Mouse (Mus musculus) embryonic facial prominence, embryonic 14.5 days (tissue): ENCODE results near the gene Pdzd2. TPM values are rescaled to one million over a fixed set of nuclear protein-coding genes. Genes with fewer than 3 reads are reported as not detected.

Experiments used
- ATAC-seq: fragments of 200-750 bp; cut with Nextera tagmentation; 2 replicates; pipeline ENCODE4 v1.8.0; 2017; ENCODE audit warnings: low read depth, moderate number of reproducible peaks, moderate TSS enrichment
- DNase-seq: peaks from one replicate; pipeline ENCODE4 v3.0.0-alpha.2; 2015; ENCODE audit warnings: low spot score
- H3K27ac ChIP-seq: fragments of 300-500 bp; sonication (generic); replicated peaks from 2 replicates; pipeline ENCODE4 v1.5.1; 2014; ENCODE audit warnings: low read depth, mild to moderate bottlenecking, low read length, moderate library complexity
- H3K27me3 ChIP-seq: fragments of 300-500 bp; sonication (generic); replicated peaks from 2 replicates; pipeline ENCODE4 v1.6.1; 2014; ENCODE audit warnings: low read length; ENCODE audit not compliant: control insufficient read depth, insufficient read depth
- H3K36me3 ChIP-seq: fragments of 300-500 bp; sonication (generic); 2 replicates; pipeline ENCODE4 v1.6.1; 2014; ENCODE audit warnings: low read length, mixed read lengths; ENCODE audit not compliant: control insufficient read depth, insufficient read depth
- H3K4me1 ChIP-seq: fragments of 300-500 bp; sonication (generic); 2 replicates; pipeline ENCODE4 v1.6.1; 2014; ENCODE audit warnings: antibody characterized with exemption, low read length; ENCODE audit not compliant: control insufficient read depth, insufficient read depth
- H3K4me2 ChIP-seq: fragments of 300-500 bp; sonication (generic); 2 replicates; pipeline ENCODE4 v1.6.1; 2014; ENCODE audit warnings: low read depth, mild to moderate bottlenecking, low read length, moderate library complexity, mixed read lengths
- H3K4me3 ChIP-seq: fragments of 300-500 bp; sonication (generic); 2 replicates; pipeline ENCODE4 v1.5.1; 2014; ENCODE audit warnings: low read depth, mild to moderate bottlenecking, low read length
- H3K9ac ChIP-seq: fragments of 300-500 bp; sonication (generic); 2 replicates; pipeline ENCODE4 v1.6.1; 2014; ENCODE audit warnings: low read depth, mild to moderate bottlenecking, low read length, moderate library complexity, mixed read lengths
- H3K9me3 ChIP-seq: fragments of 300-500 bp; sonication (generic); 2 replicates; pipeline ENCODE4 v1.6.1; 2016; ENCODE audit warnings: low read length; ENCODE audit not compliant: control insufficient read depth
- WGBS: fragments of 180-500 bp; shearing (Covaris S2); extraction: QIAGEN DNeasy Blood & Tissue Kit; methylation state at CpG from one replicate; pipeline ENCODE4 v1.1.7; 2014; 5-methylcytosine and 5-hydroxymethylcytosine counted together
- polyA plus RNA-seq: library from polyadenylated mRNA; unstranded; fragments of >200 nt; fragmentation: Nextera tagmentation; extraction: Ambion mirVana; gene quantifications from 2 replicates; pipeline ENCODE4 v1.2.1, GENCODE M21; 2014

Pdzd2 gene
- 22.3 and 28.0 TPM in 2 replicates for polyA plus RNA-seq

DNA sequence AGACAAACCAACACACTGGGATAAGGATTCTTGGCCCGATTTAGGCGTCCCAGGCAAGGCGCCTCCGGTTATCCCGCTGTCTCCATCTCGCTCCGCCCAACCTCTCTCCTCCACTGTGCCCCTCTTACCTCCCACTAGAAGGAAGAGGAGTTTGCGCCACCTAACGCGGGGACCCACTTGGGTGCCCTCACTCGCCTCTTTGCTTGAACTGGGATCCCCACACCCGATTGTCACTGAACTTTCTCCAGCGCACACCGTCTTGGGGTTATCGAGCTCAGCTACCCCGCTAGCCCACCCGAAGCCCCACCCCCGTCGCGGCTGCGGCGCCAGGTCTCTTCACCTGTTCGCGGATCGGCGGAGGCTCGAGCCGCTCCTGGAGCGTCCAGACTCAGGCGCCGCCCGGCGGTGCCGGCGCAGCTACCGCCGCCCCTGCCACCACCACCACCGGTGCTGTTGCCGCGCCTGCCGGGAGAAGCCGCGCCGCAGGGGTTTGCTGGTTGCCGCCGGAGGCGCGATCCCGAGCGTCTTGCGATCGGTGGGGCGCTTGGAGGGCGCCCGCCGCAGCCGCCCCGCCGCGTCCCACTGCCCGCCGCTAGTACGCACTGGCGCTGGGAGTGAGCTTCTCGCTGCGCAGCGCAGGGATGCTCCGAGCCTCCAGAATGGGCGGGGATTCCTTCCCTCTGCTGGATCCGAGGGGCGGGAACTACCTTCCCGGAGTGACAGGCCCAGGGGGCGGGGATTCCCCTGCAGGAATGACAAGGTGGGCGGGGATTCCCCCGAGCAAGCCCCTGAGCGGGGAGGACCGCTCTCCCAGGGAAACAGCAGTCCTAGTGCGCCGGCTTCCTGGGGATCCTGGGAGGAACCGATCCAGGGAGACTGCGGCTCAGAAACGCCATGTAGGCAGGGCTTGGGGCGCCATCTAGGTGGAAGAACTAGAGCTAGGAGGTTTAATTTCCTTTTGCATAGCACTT lies at the start of gene Pdzd2:
Gene Pdzd2 (minus strand): TSS at position 648 of the 971 bp plus-strand sequence.
- Histone ChIP-seq H3K36me3 (no peaks in the 10 kb centered on the region), H3K4me3 (peak within 1 kb of the TSS; percentile 69), H3K4me1 (no peaks in the 10 kb centered on the region), H3K27ac (peak within 1 kb of the TSS; percentile 49), H3K4me2 (peak within 1 kb of the TSS; percentile 85), H3K9ac (peak within 1 kb of the TSS; percentile 68), H3K9me3 (no peaks in the 10 kb centered on the region), H3K27me3 (peaks cover 6% of the 10 kb centered on the region; the same call in 1 of the 2 replicates)
- DNase-seq (peak; percentile 98), ATAC-seq (peak; percentile 98)
- under 1% methylated on average over 47 of the region's 83 CpGs for WGBS

DNA sequence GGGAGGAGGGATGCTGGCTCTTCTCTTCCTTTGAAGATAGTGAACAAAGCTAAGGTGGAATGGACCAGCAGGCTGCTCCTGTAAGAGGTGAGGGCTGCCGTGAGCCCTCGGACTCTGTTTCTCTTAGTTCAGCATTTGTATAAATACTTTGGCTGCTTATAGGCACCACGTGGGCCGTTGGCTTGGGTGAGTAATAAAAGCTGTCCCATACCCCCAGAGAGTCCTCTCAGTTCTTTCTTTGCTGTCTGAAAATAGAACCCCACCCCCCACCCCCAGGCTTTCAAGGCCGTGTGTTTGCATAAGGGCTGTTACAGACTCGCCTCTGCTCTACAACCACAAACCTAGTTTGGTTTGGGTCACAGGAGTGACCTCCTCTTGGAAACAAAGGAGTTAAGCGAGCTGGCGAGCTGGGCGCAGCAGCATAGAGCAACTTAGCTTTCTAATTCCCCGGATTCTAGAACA lies 49.7 kb upstream of the Pdzd2 start:
- 19% methylated on average over 10 of the region's 10 CpGs for WGBS
- peaks cover 6% of the 10 kb centered on the region; the same call in 1 of the 2 replicates for H3K4me1 ChIP-seq
- peak; percentile 29 for DNase-seq
- ATAC-seq, result peak; percentile 53; the same call in 1 of the 2 replicates
- H3K27ac ChIP-seq, result no peak overlapping the region
- H3K4me3 ChIP-seq, result no peak overlapping the region
- H3K9me3 ChIP-seq, result no peaks in the 10 kb centered on the region
- H3K4me2 ChIP-seq, result peak overlapping the region; percentile 18; the same call in 1 of the 2 replicates
- no peaks in the 10 kb centered on the region for H3K27me3 ChIP-seq
- H3K9ac ChIP-seq, result 0 out of 2 replicates have a peak overlapping the region, but pooled peaks have one; percentile 3
- H3K36me3 ChIP-seq, result no peaks in the 10 kb centered on the region

DNA sequence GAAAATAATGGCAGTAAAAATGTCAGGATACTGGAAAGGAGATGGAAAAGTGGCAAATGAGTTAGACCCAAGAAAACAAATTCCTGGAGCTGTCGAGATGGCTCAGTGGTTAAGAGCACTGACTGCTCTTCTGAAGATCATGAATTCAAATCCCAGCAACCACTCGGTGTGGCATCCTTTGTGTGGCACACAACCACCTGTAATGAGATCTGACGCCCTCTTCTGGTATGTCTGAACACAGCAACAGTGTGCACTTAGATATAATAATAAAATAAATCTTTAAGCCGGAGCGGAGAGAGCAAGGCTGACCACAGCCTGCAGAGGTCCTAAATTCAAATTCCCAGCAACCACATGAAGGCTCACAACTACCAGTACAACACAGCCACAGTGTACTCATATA lies 48.8 kb upstream of the Pdzd2 start:
- peaks cover 6% of the 10 kb centered on the region; the same call in 1 of the 2 replicates for H3K4me1 ChIP-seq
- no peaks in the 10 kb centered on the region for H3K36me3 ChIP-seq
- H3K27me3 ChIP-seq, result no peaks in the 10 kb centered on the region
- no peak overlapping the region for H3K4me2 ChIP-seq
- H3K9me3 ChIP-seq, result no peaks in the 10 kb centered on the region
- H3K4me3 ChIP-seq, result no peak overlapping the region
- no peak overlapping the region for H3K9ac ChIP-seq
- no peak for ATAC-seq
- H3K27ac ChIP-seq, result no peak overlapping the region
- 82% methylated on average over 5 of the region's 5 CpGs for WGBS
- no peak for DNase-seq

DNA sequence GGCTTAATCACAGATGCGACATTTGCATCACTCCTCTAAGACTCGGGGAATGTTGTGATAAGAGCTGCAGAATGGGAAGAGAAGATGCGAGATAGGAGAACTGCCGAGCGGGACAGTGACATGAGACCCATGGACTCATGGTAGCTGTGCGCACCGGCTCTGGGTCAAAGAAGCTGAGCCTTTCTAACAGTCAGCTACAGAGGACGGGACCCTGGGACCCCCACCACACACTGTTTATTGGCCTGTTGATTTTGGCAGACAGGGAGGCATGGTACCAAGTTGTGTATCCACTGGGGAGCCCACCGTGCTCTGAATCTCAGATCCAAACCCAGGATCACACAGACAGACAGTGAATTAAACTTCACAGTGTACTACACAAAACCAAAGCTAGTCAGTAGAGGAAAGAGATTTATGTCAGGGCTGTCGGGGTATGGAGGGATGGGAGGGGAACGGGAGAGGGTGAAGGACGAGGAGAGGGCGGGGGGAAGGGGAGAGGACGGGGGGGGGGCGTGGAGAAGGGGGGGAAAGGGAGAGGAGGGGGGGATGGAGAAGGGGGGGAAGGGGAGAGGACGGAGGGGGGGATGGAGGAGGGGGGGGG lies 42.1 kb upstream of the Pdzd2 start:
- DNase-seq (no peak), ATAC-seq (no peak)
- H3K27ac ChIP-seq, result no peak overlapping the region
- H3K9me3 ChIP-seq, result peaks cover 2% of the 10 kb centered on the region; the same call in 1 of the 2 replicates
- H3K9ac ChIP-seq, result no peak overlapping the region
- WGBS, result 74% methylated on average over 14 of the region's 16 CpGs
- no peak overlapping the region for H3K4me2 ChIP-seq
- no peaks in the 10 kb centered on the region for H3K36me3 ChIP-seq
- H3K4me1 ChIP-seq, result no peaks in the 10 kb centered on the region
- no peak overlapping the region for H3K4me3 ChIP-seq
- H3K27me3 ChIP-seq, result no peaks in the 10 kb centered on the region

DNA sequence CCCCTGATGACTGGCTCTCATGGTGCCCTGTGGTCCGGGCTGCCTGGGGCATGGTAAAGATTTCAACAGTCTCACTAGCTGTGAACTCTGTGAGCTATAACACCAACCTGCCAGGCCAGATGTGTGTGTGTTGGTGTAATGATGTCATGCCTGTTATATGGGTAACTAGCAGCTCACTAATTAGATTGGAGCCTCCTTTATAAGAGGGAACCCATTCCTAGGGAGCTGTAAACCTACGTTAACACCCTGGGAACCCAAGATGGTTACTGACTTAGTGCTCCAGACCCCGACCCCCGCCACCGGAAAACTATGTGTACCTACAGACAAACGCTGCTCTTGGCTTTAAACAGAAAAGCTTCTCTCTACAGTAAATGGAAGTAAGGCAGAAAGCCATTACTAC lies 41.6 kb upstream of the Pdzd2 start:
- 86% methylated on average over 6 of the region's 6 CpGs for WGBS
- ATAC-seq (no peak), DNase-seq (no peak)
- no peaks in the 10 kb centered on the region for H3K36me3 ChIP-seq
- no peaks in the 10 kb centered on the region for H3K27me3 ChIP-seq
- peaks cover 5% of the 10 kb centered on the region; the same call in 1 of the 2 replicates for H3K9me3 ChIP-seq
- H3K4me2 ChIP-seq, result no peak overlapping the region
- no peaks in the 10 kb centered on the region for H3K4me1 ChIP-seq
- no peak overlapping the region for H3K27ac ChIP-seq
- no peak overlapping the region for H3K9ac ChIP-seq
- no peak overlapping the region for H3K4me3 ChIP-seq

DNA sequence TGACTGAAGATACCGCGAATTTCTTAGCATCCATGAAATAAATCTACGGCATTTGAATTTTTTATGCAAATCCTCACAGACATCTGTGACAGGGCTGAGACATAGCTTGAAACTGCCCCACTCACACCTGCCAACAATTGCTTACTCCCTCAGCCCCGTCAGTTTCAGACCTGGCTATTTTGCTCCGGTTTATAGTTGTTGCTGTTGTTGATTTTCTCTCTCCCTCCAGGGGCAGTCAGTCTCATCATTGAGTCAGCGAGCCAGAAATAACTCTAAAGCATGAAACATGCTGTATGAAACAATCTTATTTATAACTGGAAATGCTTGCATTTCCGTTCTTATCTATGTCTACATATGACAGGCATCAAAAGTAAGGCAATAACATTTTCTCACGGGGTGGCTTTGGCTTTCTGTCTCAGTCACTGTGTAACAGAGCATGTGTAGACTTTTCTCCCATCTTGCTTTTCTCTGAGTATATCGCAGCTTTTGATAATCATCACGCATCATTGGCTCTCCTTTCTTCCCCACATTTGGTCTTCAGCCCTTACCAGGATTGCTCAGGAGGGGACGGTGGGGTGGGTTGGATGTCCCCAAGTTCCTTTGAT lies 34.5 kb upstream of the Pdzd2 start:
- H3K27me3 ChIP-seq, result no peaks in the 10 kb centered on the region
- WGBS, result 66% methylated on average over 11 of the region's 11 CpGs
- no peaks in the 10 kb centered on the region for H3K4me1 ChIP-seq
- no peak overlapping the region for H3K9ac ChIP-seq
- H3K4me2 ChIP-seq, result no peak overlapping the region
- H3K27ac ChIP-seq, result no peak overlapping the region
- peaks cover 5% of the 10 kb centered on the region; the same call in 1 of the 2 replicates for H3K9me3 ChIP-seq
- DNase-seq (no peak), ATAC-seq (no peak)
- H3K4me3 ChIP-seq, result no peak overlapping the region
- H3K36me3 ChIP-seq, result no peaks in the 10 kb centered on the region

DNA sequence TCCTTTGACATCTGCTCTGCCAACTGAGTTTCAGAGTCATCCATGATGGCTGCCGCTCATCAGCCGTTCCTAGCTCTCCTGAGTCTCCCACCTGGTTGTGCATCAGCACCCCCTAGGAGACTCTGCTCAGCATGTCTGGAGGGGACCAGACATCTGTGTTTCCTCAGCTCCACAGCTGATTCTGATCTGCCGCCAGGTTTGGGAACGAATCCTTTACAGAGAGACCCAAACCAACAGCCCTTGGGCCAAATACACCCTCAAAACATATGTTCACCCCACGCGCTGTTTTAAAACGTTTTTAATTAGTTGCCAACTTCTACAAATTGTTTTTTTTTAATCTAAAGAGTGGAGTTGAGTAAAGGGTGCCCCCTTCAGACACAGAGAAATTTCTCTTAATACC lies 31.2 kb upstream of the Pdzd2 start:
- DNase-seq (peak; percentile 55), ATAC-seq (no peak)
- 43% methylated on average over 7 of the region's 7 CpGs for WGBS
- H3K9ac ChIP-seq, result no peak overlapping the region
- H3K4me3 ChIP-seq, result no peak overlapping the region
- no peaks in the 10 kb centered on the region for H3K9me3 ChIP-seq
- no peaks in the 10 kb centered on the region for H3K4me1 ChIP-seq
- no peak overlapping the region for H3K4me2 ChIP-seq
- no peaks in the 10 kb centered on the region for H3K27me3 ChIP-seq
- no peak overlapping the region for H3K27ac ChIP-seq
- no peaks in the 10 kb centered on the region for H3K36me3 ChIP-seq

DNA sequence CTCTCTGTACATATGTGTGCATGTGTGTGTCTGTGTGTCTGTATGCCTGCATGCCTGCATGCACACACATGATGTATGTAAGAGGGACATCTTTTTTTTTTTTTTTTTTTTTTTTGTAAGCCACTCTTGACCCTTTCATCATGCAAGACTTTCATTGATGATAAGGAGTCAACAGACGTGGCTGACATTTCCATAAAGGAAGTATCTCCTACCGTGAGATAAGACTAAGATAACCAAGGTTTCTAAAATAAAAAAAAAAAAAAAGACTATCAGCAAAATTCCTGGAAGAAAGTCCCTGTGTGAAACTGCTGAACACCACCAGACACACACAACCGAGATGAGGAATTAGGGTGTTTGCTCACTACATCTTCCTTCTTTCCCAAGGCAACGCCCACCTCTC lies 27.1 kb upstream of the Pdzd2 start:
- Histone ChIP-seq H3K36me3 (no peaks in the 10 kb centered on the region), H3K27me3 (no peaks in the 10 kb centered on the region), H3K27ac (no peak overlapping the region), H3K9ac (no peak overlapping the region), H3K4me1 (no peaks in the 10 kb centered on the region), H3K4me2 (no peak overlapping the region), H3K9me3 (no peaks in the 10 kb centered on the region), H3K4me3 (no peak overlapping the region)
- DNase-seq (no peak), ATAC-seq (no peak)
- WGBS, result 80% methylated on average over 4 of the region's 4 CpGs
